Mouse (Mus musculus) splenic B cell, adult 2 months (primary cell): ENCODE results near the gene Ms4a8a.

Experiments used
- DNase-seq: peaks from one replicate; pipeline ENCODE4 v3.0.0-alpha.2; 2011; ENCODE audit warnings: low read depth, low spot score
- H3K27me3 ChIP-seq: 2 replicates; pipeline ENCODE4 v1.6.1; 2012; ENCODE audit warnings: mild to moderate bottlenecking, low read length, moderate library complexity, mixed read lengths; ENCODE audit not compliant: control insufficient read depth, poor library complexity, insufficient read depth, severe bottlenecking
- H3K36me3 ChIP-seq: 2 replicates; pipeline ENCODE4 v1.6.1; 2012; ENCODE audit warnings: mild to moderate bottlenecking, low read length, moderate library complexity, mixed read lengths; ENCODE audit not compliant: control insufficient read depth, poor library complexity, insufficient read depth, severe bottlenecking

Gene Ms4a8a

DNA sequence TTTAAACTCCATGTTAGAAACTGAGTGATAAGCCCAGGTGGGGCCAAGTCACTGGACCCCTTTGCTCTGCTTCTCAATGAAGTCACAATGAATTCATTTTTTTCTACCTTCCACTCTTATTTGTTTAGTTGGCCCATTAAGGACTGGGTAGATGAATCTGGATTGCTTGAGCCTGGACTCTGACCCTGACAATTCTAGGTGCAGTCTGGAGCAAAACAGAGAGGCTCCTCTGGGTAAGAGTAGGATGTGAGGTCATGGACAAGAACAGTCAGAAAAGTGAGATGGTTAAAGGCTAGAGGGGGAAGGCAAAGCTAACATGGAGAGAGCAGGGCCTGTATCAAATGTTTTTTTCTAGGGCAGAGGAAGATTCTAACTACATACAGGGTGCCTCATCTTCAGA is 31.5 kb downstream of the Ms4a8a start:
- H3K27me3 ChIP-seq: no peaks in the 10 kb centered on the region
- H3K36me3 ChIP-seq: no peaks in the 10 kb centered on the region
- DNase-seq: no peak

DNA sequence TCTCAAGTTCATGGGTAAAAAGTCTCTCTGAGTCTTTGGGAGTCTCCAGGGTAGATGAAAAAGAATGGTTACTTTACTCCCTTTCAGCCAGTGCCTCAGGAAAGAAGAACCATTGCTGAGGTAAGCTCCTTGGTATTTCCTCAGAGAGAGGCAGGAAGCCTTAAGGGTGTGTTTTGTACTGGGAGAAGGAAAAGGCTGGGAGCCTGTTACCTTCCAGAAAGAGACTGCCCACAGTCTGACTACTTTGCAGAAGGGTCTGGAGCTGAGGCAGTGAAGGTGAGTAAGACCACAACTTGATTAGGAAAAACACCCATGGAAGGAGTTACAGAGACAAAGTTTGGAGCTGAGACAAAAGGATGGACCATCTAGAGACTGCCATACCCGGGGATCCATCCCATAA is 32.4 kb downstream of the Ms4a8a start:
- H3K27me3 ChIP-seq: no peaks in the 10 kb centered on the region
- no peak for DNase-seq
- no peaks in the 10 kb centered on the region for H3K36me3 ChIP-seq

DNA sequence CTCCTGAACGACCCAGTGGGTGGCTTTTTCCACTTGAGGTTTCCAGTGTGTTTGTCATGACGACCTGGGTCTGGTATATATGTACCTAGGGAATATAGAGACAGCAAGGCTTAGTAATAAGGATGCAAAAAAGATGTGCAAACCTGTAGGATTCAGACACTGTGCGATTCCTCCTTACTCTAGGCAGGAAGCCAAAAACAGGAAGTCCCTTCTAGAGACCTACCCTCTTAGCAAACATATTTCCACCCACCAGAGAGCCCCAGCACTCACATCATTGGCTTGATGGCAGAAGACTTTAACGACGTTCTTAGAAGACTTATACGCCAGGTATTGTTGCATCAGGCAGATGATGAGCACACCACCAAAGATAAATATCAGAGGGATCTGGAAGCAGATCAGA is 32.9 kb downstream of the Ms4a8a start:
- no peaks in the 10 kb centered on the region for H3K27me3 ChIP-seq
- peak; percentile 72 for DNase-seq
- no peaks in the 10 kb centered on the region for H3K36me3 ChIP-seq

DNA sequence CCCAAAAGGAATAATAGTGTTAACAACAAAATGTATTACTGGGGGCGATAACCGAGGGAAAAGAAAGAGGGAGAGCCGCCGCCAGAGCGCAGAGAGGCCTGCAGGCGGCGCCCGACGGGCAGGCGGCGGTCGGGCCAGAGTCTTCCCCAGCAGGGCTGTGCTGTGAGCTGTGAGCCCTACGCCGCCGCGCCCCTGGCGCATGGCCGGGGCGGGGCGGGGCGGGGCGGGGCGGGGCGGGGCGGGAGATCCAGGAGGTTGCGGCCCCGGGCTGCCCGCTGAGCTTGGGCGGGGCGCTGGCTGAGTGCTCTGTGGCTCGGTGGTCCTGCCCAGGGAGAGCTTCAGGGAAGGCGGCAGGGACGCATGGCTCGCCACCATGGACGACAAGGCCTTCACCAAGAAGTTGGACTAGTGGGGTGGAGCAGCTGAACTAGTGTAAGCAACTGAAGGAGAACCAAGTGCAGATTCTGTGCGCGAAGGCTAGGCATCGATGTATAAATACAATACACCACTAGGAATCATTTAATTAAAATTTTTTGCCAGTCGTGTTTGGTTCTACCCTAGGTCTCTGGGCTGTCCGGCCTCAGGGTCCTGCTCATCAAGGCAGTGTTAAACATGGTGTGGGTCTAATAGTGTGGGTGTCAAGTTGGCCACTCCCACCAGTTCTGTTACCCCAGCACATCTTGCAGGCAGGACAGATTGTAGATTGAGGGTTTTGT is 35.7 kb downstream of the Ms4a8a start:
- peak; percentile 83 for DNase-seq
- H3K36me3 ChIP-seq: no peaks in the 10 kb centered on the region
- no peaks in the 10 kb centered on the region for H3K27me3 ChIP-seq

DNA sequence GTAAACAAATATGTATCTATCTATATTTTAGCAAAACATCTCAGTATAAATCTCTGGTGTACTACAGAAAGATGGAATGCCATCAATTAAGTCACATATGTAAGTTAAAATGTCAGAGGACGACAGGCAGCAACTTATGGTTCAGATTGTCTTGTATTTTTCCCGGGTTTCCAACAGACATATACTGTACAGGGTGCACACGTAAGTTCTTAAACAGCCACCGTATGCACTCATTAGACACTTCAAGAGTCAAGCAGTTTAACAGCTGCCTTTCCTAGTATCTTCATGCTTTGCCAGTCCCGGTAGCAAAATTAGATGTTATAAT is 36.3 kb downstream of the Ms4a8a start:
- Histone ChIP-seq H3K36me3 (no peaks in the 10 kb centered on the region), H3K27me3 (no peaks in the 10 kb centered on the region)
- no peak for DNase-seq

DNA sequence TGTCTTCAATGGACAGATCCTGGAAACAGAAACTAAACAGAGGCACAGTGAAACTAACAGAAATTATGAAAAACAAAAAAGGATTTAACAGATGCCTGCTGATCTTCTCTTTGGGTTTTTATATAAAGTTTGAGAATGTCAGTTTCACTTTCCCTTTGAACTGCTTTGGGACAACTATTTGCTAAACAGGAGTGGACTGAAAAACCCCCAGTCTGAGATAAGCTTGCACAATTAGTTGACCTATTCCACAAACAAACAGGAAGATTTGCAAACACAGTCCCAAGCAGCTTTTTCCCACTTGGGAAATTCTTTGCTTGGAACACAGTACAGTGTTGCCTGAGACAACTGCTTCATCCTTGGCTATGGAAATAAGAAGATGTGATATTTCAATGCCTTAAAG is 43.3 kb downstream of the Ms4a8a start:
- H3K36me3 ChIP-seq: no peaks in the 10 kb centered on the region
- no peak for DNase-seq
- no peaks in the 10 kb centered on the region for H3K27me3 ChIP-seq

DNA sequence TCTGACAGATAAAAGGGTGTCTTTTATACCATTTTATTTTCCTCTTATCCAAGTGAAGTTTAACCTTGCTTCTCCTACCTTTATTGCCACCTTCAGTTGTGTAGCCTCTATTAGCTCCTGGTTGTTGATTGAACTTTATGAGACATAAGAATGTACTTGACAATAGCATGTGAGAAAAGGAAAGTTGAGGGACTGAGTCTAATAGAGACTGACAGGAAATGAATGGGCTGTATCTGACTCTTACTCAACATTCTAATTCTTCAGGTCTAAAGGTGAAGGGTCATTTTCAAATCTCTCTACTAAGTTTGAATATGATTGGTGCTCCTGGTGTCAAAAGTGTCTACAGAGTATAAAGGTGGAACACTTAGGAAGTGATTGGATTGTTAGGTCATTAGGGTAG is 58.5 kb downstream of the Ms4a8a start:
- no peaks in the 10 kb centered on the region for H3K27me3 ChIP-seq
- DNase-seq: no peak
- H3K36me3 ChIP-seq: no peaks in the 10 kb centered on the region

DNA sequence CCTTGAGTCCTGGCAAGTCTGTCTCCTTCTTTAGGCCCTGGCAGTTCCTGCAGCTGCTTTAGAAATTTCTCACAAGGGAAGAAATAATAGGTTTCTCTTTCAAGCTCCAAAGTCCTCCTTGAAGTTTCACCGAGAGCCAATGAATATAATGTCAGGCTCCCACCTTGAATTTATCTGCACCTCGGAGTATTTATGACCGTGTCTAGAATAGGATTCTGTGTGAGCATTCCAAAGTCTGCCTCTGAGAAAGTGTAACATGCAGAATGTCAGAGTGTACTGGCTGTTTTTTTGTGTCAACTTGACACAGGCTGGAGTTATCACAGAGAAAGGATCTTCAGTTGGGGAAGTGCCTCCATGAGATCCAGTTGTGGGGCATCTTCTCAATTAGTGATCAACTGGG is 63.0 kb downstream of the Ms4a8a start, which contains the start of gene Ms4a18:
Ms4a18 (minus strand) TSS at position 141 of the 400 bp plus-strand sequence.
- H3K27me3 ChIP-seq: no peaks in the 10 kb centered on the region
- no peak for DNase-seq
- no peaks in the 10 kb centered on the region for H3K36me3 ChIP-seq
